Mouse (Mus musculus) layer of hippocampus, adult 8-10 months (tissue): Measurements from ENCODE around the gene Spon1. TPM values are rescaled to one million over a fixed set of nuclear protein-coding genes. Genes with fewer than 3 reads are reported as not detected.

Experiments used
- DNase-seq, 2 experiments: peaks; one replicate each; pipeline ENCODE4 v3.0.0; 2022; ENCODE audit warnings: low spot score in 2 of 2
- total RNA-seq, 4 experiments: library from RNA; stranded (reverse); gene quantifications; 2 replicates each; pipeline ENCODE4 v1.2.4; 2022

Gene Spon1
- total RNA-seq, 4 experiments from 2014 or later = 54.8 to 58.9 (median 56.4) TPM

- no peak for DNase-seq
Measured at GRCm38 (mm10) chr7:113903127-113903827, 137.5 kb downstream of the Spon1 start.

GRCm38 (mm10) chr7:113903939-113904338 is 138.1 kb downstream of the Spon1 start:
- DNase-seq = no peak

- DNase-seq = no peak
Measured at GRCm38 (mm10) chr7:113904348-113904895, 138.6 kb downstream of the Spon1 start.

- peak in 1 of 2 experiments; percentile 49 for DNase-seq
Measured at GRCm38 (mm10) chr7:113909161-113909825, 143.5 kb downstream of the Spon1 start.

GRCm38 (mm10) chr7:113910856-113911255 is 145.1 kb downstream of the Spon1 start:
- no peak for DNase-seq

- DNase-seq = no peak
Measured at GRCm38 (mm10) chr7:113915936-113916335, 150.1 kb downstream of the Spon1 start.

GRCm38 (mm10) chr7:113918916-113919315 is 153.1 kb downstream of the Spon1 start:
- DNase-seq = peak; percentile 27 to 33

GRCm38 (mm10) chr7:113919505-113919904 is 153.7 kb downstream of the Spon1 start:
- no peak for DNase-seq

- DNase-seq = peak; percentile 56 to 64
Measured at GRCm38 (mm10) chr7:113920056-113920455, 154.3 kb downstream of the Spon1 start.

- peak; percentile 55 to 57 for DNase-seq
Measured at GRCm38 (mm10) chr7:113924561-113924960, 158.8 kb downstream of the Spon1 start.

GRCm38 (mm10) chr7:113950888-113951287 is 185.1 kb downstream of the Spon1 start:
- DNase-seq = no peak

GRCm38 (mm10) chr7:113955431-113955830 is 189.6 kb downstream of the Spon1 start:
- DNase-seq = no peak

GRCm38 (mm10) chr7:113960841-113961499 is 195.2 kb downstream of the Spon1 start:
- peak; percentile 9 to 13 for DNase-seq

- peak; percentile 17 to 23 for DNase-seq
Measured at GRCm38 (mm10) chr7:113961500-113961895, 195.7 kb downstream of the Spon1 start.

GRCm38 (mm10) chr7:113962078-113962477 is 196.3 kb downstream of the Spon1 start:
- no peak for DNase-seq

- no peak for DNase-seq
Measured at GRCm38 (mm10) chr7:113963766-113964165, 198.0 kb downstream of the Spon1 start.

GRCm38 (mm10) chr7:113965625-113966024 is 199.8 kb downstream of the Spon1 start:
- DNase-seq = no peak

GRCm38 (mm10) chr7:113969182-113969581 is 203.4 kb downstream of the Spon1 start:
- no peak for DNase-seq

- peak; percentile 12 to 33 for DNase-seq
Measured at GRCm38 (mm10) chr7:113972536-113972935, 206.7 kb downstream of the Spon1 start.

- DNase-seq = no peak
Measured at GRCm38 (mm10) chr7:113986406-113987134, 220.8 kb downstream of the Spon1 start.

GRCm38 (mm10) chr7:113988156-113988555 is 222.4 kb downstream of the Spon1 start:
- no peak for DNase-seq
